In the genomic region with DNA sequence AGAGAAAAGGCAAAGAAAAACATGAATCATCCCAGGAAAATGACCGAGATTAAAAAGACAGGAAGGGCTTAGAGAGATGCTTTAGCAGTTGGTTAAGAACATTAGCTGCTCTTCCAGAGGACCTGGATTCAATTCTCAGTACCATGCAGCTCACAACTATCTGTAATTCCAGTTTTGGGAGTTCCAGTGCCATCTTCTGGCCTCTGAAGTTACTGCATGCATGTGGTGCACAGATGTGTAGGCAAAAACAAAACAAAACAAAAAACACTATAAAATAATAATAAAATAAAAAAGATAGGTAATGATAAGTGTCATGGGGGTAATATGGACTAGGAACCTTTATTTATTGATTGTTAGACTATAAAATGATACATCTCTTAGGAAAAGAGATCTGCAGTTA, we compare ENCODE assay signal across 9 mouse cellular contexts. TPM values are rescaled to one million over a fixed set of nuclear protein-coding genes. Genes with fewer than 3 reads are reported as not detected.
DNase-seq lines count a peak whose midpoint lies in the region; ATAC-seq lines count a peak whose summit lies in the region.
"Had no signal": no experiment of that assay in that cellular context is flagged by ENCODE, and none has a peak within 500 bp of the region (broad histone marks: within the 10 kb centered on the region; RNA-seq: fewer than 3 reads in every experiment).

No protein-coding gene starts in this region.

- H3K36me3 ChIP-seq in kidney, embryonic 15.5 days, result no peaks in the 10 kb centered on the region
- H3K36me3 ChIP-seq: forebrain, embryonic 12.5 days had no signal

- H3K27me3 ChIP-seq in kidney, embryonic 15.5 days, result no peaks in the 10 kb centered on the region
- H3K27me3 ChIP-seq: forebrain, embryonic 12.5 days had no signal

- H3K9me3 ChIP-seq in kidney, embryonic 15.5 days (replicated peaks), result no peaks in the 10 kb centered on the region

- ATAC-seq in kidney, embryonic 15.5 days (replicated peaks; ENCODE audit: low FRiP score), result no peak
- no peak for ATAC-seq in frontal cortex, adult (ENCODE audit: low TSS enrichment)

- no peak overlapping the region for H3K27ac ChIP-seq in kidney, embryonic 15.5 days
- H3K27ac ChIP-seq: forebrain, embryonic 12.5 days had no signal

- peak; percentile 25 for DNase-seq in kidney, postnatal 10 days
- DNase-seq in CD4-positive, CD25-positive, alpha-beta regulatory T cell, adult 2 months (ENCODE audit: low read depth, low spot score), result peak; percentile 71
- DNase-seq in R1 (ENCODE audit: low read depth, low spot score), result peak; percentile 74
- peak; percentile 47 for DNase-seq in lung, postnatal 36 days
- DNase-seq in gastrocnemius, postnatal 4 days (ENCODE audit: low spot score in 2 of 2), result no peak
- no peak for DNase-seq in frontal cortex, adult 2 months (ENCODE audit: extremely low spot score in 1 of 2, low spot score in 1 of 2)

- no peaks in the 10 kb centered on the region for H3K4me1 ChIP-seq in kidney, embryonic 15.5 days
- H3K4me1 ChIP-seq: forebrain, embryonic 12.5 days had no signal

- H3K4me2 ChIP-seq in kidney, embryonic 15.5 days, result no peak overlapping the region
- H3K4me2 ChIP-seq: forebrain, embryonic 12.5 days had no signal

- no peak overlapping the region for H3K9ac ChIP-seq in kidney, embryonic 15.5 days
- H3K9ac ChIP-seq: forebrain, embryonic 12.5 days had no signal

- no peak overlapping the region for H3K4me3 ChIP-seq in kidney, embryonic 15.5 days (replicated peaks)
- H3K4me3 ChIP-seq: forebrain, embryonic 12.5 days had no signal

- 70% methylated on average over 1 of the region's 1 CpGs for WGBS in kidney, embryonic 15.5 days

RNA-seq across cellular contexts. Expression of a gene that starts 24.7 kb away (rescaled TPM):
- polyA plus RNA-seq in kidney, embryonic 15.5 days (2015; fragmentation: Nextera tagmentation; extraction: Ambion mirVana), result 4.5 and 5.5 TPM in 2 replicates
- total RNA-seq in gastrocnemius, postnatal 4 days (2021), result 1 to 10 TPM; 7.6 TPM
- polyA plus RNA-seq in frontal cortex, adult 2 months (2012; rRNA removed), result 3.8 and 4.5 TPM in 2 replicates

RNA-seq across cellular contexts. Expression of a gene that starts 25.4 kb away (rescaled TPM):
- polyA plus RNA-seq in kidney, embryonic 15.5 days (2015; fragmentation: Nextera tagmentation; extraction: Ambion mirVana), result 3.3 and 3.4 TPM in 2 replicates
- 1 to 10 TPM; 4.6 to 5.5 TPM for total RNA-seq in gastrocnemius, postnatal 4 days (2021)
- polyA plus RNA-seq in frontal cortex, adult 2 months (2012; rRNA removed), result 3.0 TPM in 2 replicates

RNA-seq across cellular contexts. Expression of a gene that starts 42.2 kb away (rescaled TPM):
- 1.1 and 1.2 TPM in 2 replicates for polyA plus RNA-seq in kidney, embryonic 15.5 days (2015; fragmentation: Nextera tagmentation; extraction: Ambion mirVana)
- 1 to 10 TPM; 4.9 to 5.2 TPM for total RNA-seq in gastrocnemius, postnatal 4 days (2021)
- polyA plus RNA-seq in frontal cortex, adult 2 months (2012; rRNA removed), result 2.1 TPM in 2 replicates

Comparison
In these comparisons a context has a peak if more than half of its experiments do, and no peak if none do; other contexts are left out.
1. DNase-seq: peak in kidney, postnatal 10 days (single experiment), CD4-positive, CD25-positive, alpha-beta regulatory T cell, adult 2 months (single experiment), R1 (single experiment) and lung, postnatal 36 days (single experiment); none in gastrocnemius, postnatal 4 days (0 of 2) and frontal cortex, adult 2 months (0 of 2).